Mouse (Mus musculus) thymus, postnatal 4 days (tissue): ENCODE measurements at regions not wholly inside any gene's neighbourhood (a gene's known extent, or its start where the extent isn't known, plus 50 kb on each side); places are given as distances from the start of the nearest gene placed in this dataset.

Source experiments
- DNase-seq: peaks from one replicate; pipeline ENCODE4 v3.0.0; 2021

DNA sequence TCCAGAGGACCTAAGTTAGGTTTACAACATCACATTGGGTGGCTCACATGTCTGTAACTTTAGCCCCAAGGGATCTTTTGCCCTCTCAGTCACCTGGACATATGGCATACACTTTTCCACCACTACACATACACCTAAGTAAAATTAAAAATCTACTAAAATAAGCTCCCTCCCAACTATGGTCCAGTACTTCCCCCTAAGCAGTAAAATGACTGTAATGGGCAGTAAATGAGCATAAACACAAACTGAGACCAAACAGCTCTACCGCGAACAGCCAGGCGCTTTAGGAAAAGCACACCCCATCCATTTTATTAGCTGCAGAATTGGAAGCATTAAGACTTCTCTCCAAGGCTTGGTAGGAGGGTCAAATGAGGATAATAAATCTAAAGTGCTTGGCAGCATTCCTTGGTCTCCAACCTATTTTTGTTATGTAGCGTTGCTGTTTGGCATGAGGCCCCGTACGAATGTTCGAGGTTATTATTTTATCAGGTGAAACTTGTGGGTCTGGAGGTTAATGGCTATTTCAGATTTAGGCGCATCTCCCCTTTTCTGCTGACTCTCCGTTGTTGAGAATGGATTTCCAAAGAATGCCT, 157.5 kb upstream of the Eif4g2 start:
- no peak for DNase-seq

- no peak for DNase-seq
These were observed 155.0 kb upstream of the Eif4g2 start for GRCm38 (mm10) chr7:111237819-111238218.

DNA sequence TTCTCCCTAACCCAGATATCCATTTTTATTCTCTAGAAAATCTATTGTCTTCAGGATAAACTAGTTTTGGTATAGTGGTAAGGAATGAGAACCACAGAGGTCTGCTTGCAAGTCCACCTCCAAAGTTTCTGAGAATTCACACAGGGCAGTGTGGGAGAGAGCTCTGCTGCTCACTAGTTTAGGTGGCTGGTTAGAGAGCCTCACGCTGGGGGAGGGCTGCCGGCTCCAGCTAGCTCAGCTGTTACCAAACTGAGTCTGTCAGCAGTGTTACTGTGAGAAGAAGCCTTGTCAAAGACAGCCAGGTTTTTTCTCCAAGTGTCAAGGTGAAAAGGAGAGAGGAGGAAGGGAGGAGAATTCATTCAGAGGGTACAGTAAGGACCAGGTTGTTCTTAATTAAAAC, 147.8 kb upstream of the Eif4g2 start:
- DNase-seq, result no peak

- DNase-seq, result no peak
These were observed 144.3 kb upstream of the Eif4g2 start for GRCm38 (mm10) chr7:111227082-111227481.

DNA sequence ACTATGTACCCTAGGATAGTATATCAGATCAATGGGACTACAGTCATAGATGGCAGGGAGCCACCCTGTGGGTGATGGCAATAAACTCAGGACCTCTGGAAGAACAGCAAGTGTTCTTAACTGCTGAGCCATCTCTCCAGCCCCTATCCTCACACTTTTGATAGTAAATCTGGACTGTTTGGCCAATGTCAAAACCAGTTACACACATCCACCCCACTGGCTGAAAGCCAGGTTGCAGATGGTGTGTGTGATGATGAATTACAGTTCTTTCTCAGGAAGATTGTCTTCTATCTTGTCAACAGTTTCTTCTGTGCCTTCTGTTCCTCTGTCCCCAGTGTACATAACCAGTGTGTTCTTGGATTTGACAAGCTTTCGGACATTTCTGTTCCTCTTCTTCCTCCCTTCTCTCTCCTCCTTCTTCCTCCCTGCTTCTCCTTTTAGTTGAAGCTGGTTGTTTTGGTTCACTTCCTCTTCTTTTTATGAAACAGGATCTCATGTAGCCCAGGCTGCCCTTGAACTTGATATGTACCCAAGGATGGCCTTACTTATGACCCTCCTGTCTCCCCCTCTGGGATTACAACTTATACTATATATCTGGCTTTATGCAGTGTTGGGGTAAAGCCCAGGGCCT, 143.3 kb upstream of the Eif4g2 start:
- DNase-seq, result no peak

DNA sequence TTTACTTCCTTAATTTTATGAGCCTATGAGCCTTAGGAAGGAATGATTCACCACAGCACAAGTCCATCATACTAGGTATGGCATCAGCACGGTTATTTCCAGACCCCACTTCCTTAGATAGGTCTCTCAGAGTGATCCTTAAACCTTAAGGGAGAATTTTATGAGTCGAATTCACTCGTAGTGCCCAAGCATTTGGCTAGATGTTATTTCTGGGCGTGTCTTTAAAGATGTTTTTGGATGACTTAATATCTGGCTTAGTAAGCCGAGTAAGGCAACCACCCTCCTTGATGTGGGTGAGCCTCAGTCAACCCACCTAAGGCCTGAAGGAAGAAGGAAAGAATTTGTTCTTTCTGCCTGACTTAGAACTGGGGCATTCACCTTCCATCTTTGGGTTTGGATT, 132.8 kb upstream of the Eif4g2 start:
- DNase-seq, result no peak

GRCm38 (mm10) chr7:111214226-111214906, 131.5 kb upstream of the Eif4g2 start:
- no peak for DNase-seq

GRCm38 (mm10) chr7:111212188-111212587, 129.4 kb upstream of the Eif4g2 start:
- DNase-seq, result no peak

GRCm38 (mm10) chr7:111211641-111212040, 128.8 kb upstream of the Eif4g2 start:
- no peak for DNase-seq

DNA sequence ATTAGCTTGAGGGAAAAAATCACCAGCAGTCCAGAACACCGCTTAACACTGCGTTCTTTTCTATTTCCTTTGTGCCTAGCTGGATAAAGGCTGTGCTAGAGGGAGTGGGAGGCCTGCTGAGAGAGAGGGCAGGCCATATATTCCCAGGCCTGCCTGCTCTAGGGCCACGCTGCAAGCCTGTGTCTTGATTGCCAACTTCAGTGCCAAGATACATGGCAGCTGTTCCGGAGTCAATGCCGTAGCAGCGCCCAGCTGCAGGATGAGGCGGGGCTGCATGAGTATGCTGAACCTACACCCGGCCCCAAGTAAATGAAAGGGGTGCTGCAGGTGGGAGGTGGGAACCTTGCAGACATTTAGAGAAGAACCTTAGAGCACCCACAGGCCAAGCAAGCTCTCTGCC, 127.5 kb upstream of the Eif4g2 start:
- no peak for DNase-seq

- DNase-seq, result no peak
These were observed 123.0 kb upstream of the Eif4g2 start for GRCm38 (mm10) chr7:111205876-111206275.

DNA sequence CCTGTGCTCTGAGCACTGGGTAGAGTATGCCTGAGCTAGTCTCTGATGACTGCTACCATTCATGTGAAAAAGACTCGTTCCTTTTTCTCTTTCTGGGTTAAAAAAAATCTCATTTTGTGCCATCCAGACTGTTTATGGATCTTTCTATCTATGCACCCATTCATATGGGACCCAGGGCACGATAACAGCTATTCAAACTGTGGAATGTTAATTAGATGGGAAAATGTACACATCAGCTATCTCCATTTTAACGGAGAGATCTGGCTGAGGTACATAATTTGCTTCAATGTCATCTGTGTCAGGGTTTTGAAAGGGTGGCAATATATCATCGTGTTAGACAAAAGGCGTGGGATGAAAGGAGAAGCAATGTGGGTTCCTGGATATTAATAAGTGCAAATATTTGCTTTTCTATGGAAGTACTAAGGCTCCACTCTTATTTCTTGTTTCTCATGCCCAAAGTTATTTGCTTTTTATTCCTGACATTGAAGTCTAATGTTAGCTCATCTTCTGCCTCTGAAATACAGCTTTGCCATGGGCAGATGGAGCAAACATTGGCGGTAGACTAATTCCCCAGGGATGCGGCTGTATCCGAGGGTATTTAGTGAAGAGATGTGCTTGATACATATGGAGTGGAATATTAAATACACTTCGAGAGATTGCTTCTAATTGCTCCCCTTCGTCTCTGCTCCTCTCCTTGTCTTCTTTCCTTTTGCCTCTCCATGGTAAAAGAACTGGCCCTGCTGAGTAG, 116.0 kb upstream of the Eif4g2 start:
- no peak for DNase-seq

DNA sequence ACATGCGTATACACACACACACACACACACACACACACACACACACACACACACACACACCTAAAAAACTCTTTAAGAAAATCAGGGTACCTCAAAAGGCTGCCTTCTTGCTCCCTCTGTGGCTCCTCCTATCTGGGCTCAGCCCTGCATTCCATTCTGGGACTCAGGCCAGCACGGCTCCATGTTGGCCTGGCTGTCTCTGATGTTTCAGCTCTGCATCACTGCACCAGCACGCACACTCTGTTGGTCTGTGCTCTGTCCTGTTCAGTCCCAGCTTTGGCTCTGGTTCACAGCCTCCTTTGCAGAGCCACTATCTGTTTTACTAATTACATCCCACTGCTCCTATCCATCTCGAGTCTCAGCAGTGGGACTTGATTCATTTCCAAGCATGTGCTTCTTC, 108.8 kb upstream of the Eif4g2 start:
- no peak for DNase-seq

DNA sequence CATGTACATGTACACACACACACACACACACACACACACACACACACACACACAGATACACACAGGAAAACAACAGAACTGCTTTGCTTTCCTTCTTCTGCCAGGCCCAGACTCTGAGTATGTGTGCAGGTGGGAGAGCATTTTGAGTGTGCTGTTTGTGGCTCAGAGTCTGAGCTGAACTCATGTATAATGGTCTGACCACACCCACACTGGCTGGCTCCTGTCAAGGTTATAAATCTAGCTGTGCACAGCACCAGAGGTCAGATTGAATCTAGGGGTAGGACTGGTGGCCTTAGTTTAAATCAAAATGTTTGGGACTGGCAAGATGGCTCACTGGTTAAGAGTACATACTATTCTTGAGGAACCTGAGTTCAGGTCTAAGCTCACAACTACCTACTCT, 108.4 kb upstream of the Eif4g2 start:
- DNase-seq, result no peak

GRCm38 (mm10) chr7:111189731-111190130, 106.9 kb upstream of the Eif4g2 start:
- DNase-seq, result no peak

DNA sequence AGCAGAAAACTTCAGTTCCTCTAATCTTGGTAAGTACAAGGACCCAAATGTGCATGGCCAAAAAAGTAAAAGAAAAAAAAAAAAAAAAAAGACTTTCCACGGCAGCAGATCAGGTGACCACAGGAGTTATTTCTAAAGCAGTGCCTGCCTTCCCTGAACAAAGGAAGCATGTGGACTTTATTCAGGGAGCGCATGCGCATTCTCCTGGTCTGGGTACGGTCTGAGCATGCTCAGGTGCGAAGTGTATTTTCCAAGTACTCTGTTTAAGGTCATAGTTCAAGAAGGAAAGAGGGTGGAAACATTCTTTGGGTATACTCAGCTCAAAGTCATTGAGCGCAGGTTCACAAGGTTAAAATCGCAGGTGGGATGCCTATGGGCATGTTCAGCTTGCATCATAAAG, 103.1 kb upstream of the Eif4g2 start:
- no peak for DNase-seq

- no peak for DNase-seq
These were observed 100.7 kb upstream of the Eif4g2 start for GRCm38 (mm10) chr7:111183512-111183911.

- peak; percentile 53 for DNase-seq
These were observed 99.5 kb upstream of the Eif4g2 start for GRCm38 (mm10) chr7:111182319-111182718.

GRCm38 (mm10) chr7:111179401-111180271, 96.8 kb upstream of the Eif4g2 start:
- DNase-seq, result no peak

- DNase-seq, result no peak
These were observed 91.7 kb upstream of the Eif4g2 start for GRCm38 (mm10) chr7:111174393-111175124.

DNA sequence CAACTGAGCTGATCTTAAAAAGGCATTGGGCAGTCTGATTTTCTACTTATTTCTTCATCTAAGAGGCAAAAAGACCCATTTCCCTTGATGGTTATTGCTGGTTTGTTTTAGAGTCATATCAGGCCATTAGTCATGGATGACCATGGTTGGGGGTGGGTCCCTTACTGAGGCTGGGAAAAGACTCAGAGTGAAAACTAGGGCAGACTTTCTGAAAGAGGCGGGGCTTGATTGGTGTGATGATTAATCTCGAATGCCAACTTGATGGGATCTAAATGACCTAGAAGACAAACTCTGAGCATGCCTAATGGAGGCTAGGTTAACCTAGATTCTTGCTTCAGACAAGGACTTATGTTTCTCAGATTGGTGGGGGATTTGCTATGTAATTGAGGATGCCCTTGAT, 89.2 kb upstream of the Eif4g2 start:
- no peak for DNase-seq
